Mouse (Mus musculus) CH12.LX (cell line): ENCODE results near the gene Fam78b.

Experiments used
- CHD1 ChIP-seq: IDR thresholded peaks from 2 replicates; pipeline ENCODE4 v1.6.1; 2012; ENCODE audit warnings: low read depth, low read length, improper control_type of control experiment, inconsistent platforms
- CTCF ChIP-seq, 2 experiments: IDR thresholded peaks in 1 of 2; conservative IDR thresholded peaks in 1 of 2; 2 replicates each; pipeline ENCODE4 v1.5.1; 2011 to 2012; ENCODE audit warnings: low read depth in 2 of 2, low read length in 2 of 2, improper control_type of control experiment in 1 of 2, inconsistent platforms in 1 of 2, mild to moderate bottlenecking in 1 of 2, moderate library complexity in 1 of 2
- EP300 ChIP-seq: IDR thresholded peaks from 2 replicates; pipeline ENCODE4 v1.6.1; 2011; ENCODE audit warnings: low read length, improper control_type of control experiment
- NELFE ChIP-seq: IDR thresholded peaks from 2 replicates; pipeline ENCODE4 v1.6.1; 2011; ENCODE audit warnings: low read depth, low read length, improper control_type of control experiment
- POLR2A ChIP-seq: IDR thresholded peaks from 2 replicates; pipeline ENCODE4 v1.6.1; 2011; ENCODE audit warnings: low read depth, mild to moderate bottlenecking, improper control_type of control experiment, low read length
- RAD21 ChIP-seq: IDR thresholded peaks from 2 replicates; pipeline ENCODE4 v1.6.1; 2011; ENCODE audit warnings: low read depth, mild to moderate bottlenecking, low read length, improper control_type of control experiment, moderate library complexity
- SIN3A ChIP-seq: IDR thresholded peaks from 2 replicates; pipeline ENCODE4 v1.6.1; 2012; ENCODE audit warnings: low read length, improper control_type of control experiment, inconsistent platforms
- SMC3 ChIP-seq: IDR thresholded peaks from 2 replicates; pipeline ENCODE4 v1.6.1; 2011; ENCODE audit warnings: low read depth, low read length, improper control_type of control experiment
- TCF12 ChIP-seq: IDR thresholded peaks from 2 replicates; pipeline ENCODE4 v1.6.1; 2014; ENCODE audit warnings: low read depth, mild to moderate bottlenecking, inconsistent platforms, low read length, improper control_type of control experiment
- USF1 ChIP-seq: IDR thresholded peaks from 2 replicates; pipeline ENCODE4 v1.6.1; 2014; ENCODE audit warnings: low read depth, mild to moderate bottlenecking, inconsistent platforms, low read length, improper control_type of control experiment
- ZC3H11A ChIP-seq: IDR thresholded peaks from 2 replicates; pipeline ENCODE4 v1.6.1; 2012; ENCODE audit warnings: low read depth, mild to moderate bottlenecking, inconsistent platforms, low read length, improper control_type of control experiment
- ZKSCAN1 ChIP-seq: IDR thresholded peaks from 2 replicates; pipeline ENCODE4 v1.6.1; 2012; ENCODE audit warnings: low read depth, inconsistent platforms, low read length, improper control_type of control experiment, borderline replicate concordance

DNA sequence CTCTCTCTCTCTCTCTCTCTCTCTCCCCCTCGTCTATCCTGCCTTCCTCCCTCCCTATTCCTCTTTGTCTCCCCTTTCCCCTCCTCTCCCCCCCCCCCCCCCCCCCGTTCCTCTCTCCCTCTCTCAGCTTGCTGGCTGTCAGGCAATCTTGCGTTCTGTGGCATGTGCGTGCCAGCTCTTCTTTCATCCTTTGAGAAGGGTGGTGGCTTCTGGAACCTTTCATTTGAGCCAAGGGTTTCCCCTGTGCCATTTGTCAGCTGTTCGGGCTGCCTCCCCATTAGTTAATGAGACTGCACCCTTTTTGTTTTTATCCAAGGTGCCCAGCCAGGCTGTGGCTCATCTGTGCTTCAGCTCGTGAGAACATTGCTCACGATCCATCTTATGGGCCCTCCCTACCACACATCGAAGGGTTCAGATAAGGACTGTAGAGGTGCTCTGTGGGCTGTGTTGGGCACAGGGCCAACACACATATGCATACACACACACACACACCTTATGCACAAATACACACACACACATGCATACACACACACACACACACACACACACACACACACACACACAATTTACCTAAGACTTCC lies 21.4 kb downstream of the Fam78b start:
- no peak for TF ChIP-seq NELFE
- TF ChIP-seq POLR2A: no peak
- TF ChIP-seq ZC3H11A: no peak
- TF ChIP-seq CTCF (conservative IDR thresholded peaks at IDR 0.05 in 1 of 2, IDR thresholded peaks at IDR 0.05 in 1 of 2; ENCODE audit: low read depth in 2 of 2, low read length in 2 of 2): no peak
- no peak for TF ChIP-seq EP300
- TF ChIP-seq CHD1: no peak
- TF ChIP-seq SIN3A: no peak
- no peak for TF ChIP-seq USF1
- no peak for TF ChIP-seq SMC3
- TF ChIP-seq TCF12: no peak
- no peak for TF ChIP-seq RAD21
- no peak for TF ChIP-seq ZKSCAN1
